Mouse (Mus musculus): ENCODE measurements around the gene Snapc1. TPM values are rescaled to one million over a fixed set of nuclear protein-coding genes. Genes with fewer than 3 reads are reported as not detected.

Gene Snapc1
- 10 to 100 TPM; 22.6 to 25.0 TPM for total RNA-seq (2021)
- long read RNA-seq, experiment 1, full-length matches to known transcripts = 13 of 15 reads
- long read RNA-seq, experiment 1, partial matches to known transcripts = 0 of 15 reads
- long read RNA-seq, experiment 1, other reads (novel, unspliced or antisense) = 2 of 15 reads
- long read RNA-seq, experiment 2, full-length matches to known transcripts = 26 of 40 reads
- long read RNA-seq, experiment 2, partial matches to known transcripts = 3 of 40 reads
- long read RNA-seq, experiment 2, other reads (novel, unspliced or antisense) = 11 of 40 reads

DNA sequence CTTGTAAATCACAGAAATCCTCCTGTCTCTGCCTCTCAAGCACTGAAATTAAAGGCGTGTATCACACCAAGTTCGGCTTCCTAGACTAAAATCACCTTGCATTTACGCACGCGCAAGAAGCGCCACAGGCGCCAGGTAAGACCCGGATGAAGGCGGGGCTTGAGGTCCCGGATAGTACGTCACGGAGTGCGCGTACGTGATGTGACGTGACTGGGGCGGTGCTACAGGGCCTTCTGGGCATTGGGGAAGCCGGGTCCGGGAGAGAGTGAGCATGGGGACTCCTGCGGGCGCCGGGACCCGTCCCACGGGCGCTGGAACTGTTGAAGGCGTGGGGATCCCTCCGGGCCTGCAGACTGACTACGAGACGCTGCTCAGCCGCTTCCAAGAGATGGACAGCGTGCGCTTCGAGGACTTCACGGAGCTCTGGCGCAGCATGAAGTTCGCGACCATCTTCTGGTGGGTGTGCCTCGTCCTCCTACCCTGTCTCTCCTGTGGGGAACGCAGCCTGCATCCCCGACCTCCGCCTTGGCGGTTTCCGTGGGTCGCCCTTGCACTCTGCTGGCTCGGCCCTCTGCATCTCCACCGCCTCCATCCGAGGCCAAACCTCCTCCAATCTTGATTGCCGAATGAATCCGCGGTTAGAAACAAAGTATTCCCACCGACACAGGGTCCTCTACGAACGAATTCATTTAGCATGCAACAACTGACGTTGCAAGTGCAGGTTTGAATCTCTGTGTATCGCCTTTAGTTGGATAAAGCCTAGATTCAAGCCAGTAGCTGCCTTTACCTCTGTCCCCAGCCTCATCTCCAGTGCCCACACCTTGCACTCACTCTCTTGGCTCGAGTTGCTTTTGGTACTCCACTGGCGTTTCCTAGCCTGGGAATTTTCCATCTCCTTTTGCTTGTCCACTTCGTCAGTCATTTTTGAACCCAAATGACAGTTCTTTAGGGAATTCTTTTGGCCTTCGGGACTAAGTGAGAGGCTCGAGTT, at the start of gene Snapc1:
Gene Snapc1, plus strand, starts transcription at position 191 of the 991 bp plus-strand sequence.
- DNase-seq (ENCODE audit: low spot score in 2 of 2) = peak; percentile 97

- DNase-seq (ENCODE audit: low spot score in 2 of 2) = no peak
Measured at GRCm38 (mm10) chr12:73918479-73918878, 45.8 kb upstream of the Snapc1 start.

GRCm38 (mm10) chr12:73930266-73930665, 34.0 kb upstream of the Snapc1 start:
- DNase-seq (ENCODE audit: low spot score in 2 of 2) = no peak

DNA sequence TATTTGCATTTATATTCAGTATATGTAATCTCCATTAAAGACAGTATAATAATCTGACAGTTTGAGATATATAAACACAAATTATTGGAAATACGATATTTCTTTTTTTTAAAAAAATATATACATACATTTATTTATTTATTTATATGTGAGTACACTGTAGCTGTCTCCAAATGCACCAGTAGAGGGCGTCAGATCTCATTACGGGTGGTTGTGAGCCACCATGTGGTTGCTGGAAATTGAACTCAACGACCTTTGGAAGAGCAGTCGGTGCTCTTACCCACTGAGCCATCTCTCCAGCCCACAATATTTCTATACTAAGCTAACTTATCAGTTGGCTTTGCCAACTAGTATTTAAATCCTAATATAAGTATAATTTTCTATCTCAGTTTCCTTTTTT, 33.0 kb upstream of the Snapc1 start:
- DNase-seq (ENCODE audit: low spot score in 2 of 2) = no peak

GRCm38 (mm10) chr12:73934528-73934927, 29.8 kb upstream of the Snapc1 start:
- DNase-seq (ENCODE audit: low spot score in 2 of 2) = no peak

- no peak for DNase-seq (ENCODE audit: low spot score in 2 of 2)
Measured at GRCm38 (mm10) chr12:73937353-73937752, 26.9 kb upstream of the Snapc1 start, which contains the start of gene Gm49321. Gene Gm49321, plus strand, starts transcription at chr12:73937653.

- no peak for DNase-seq (ENCODE audit: low spot score in 2 of 2)
Measured at GRCm38 (mm10) chr12:73939542-73939941, 24.7 kb upstream of the Snapc1 start.

GRCm38 (mm10) chr12:73948415-73948814, 15.9 kb upstream of the Snapc1 start:
- no peak for DNase-seq (ENCODE audit: low spot score in 2 of 2)

- DNase-seq (ENCODE audit: low spot score in 2 of 2) = peak; percentile 34 to 42
Measured at GRCm38 (mm10) chr12:73949318-73950058, 14.8 kb upstream of the Snapc1 start.

- no peak for DNase-seq (ENCODE audit: low spot score in 2 of 2)
Measured at GRCm38 (mm10) chr12:73952879-73953278, 11.4 kb upstream of the Snapc1 start.

GRCm38 (mm10) chr12:73953420-73954186, 10.7 kb upstream of the Snapc1 start:
- DNase-seq (ENCODE audit: low spot score in 2 of 2) = no peak

- DNase-seq (ENCODE audit: low spot score in 2 of 2) = no peak
Measured at GRCm38 (mm10) chr12:73954785-73955184, 9.5 kb upstream of the Snapc1 start.

- no peak for DNase-seq (ENCODE audit: low spot score in 2 of 2)
Measured at GRCm38 (mm10) chr12:73957676-73958075, 6.6 kb upstream of the Snapc1 start.

- no peak for DNase-seq (ENCODE audit: low spot score in 2 of 2)
Measured at GRCm38 (mm10) chr12:73958830-73959229, 5.5 kb upstream of the Snapc1 start.

DNA sequence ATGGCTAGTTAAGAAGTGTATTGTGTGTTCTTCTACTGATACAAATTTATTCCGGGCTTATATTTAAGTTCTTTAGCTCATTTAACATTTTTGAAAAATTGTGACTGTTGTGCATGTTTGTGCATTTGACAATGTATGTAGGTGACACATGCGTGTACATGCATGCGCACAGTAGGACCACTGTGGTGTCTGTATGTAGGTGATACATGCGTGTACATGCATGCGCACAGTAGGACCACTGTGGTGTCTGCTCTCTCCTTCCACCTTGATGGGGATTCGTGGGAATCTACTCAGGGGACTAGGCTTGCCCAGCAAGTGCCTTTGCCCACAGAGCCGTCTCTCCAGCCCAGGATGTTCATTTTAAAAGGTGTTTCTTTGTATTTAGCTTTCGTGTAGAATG, 4.9 kb downstream of the Snapc1 start:
- no peak for DNase-seq (ENCODE audit: low spot score in 2 of 2)

DNA sequence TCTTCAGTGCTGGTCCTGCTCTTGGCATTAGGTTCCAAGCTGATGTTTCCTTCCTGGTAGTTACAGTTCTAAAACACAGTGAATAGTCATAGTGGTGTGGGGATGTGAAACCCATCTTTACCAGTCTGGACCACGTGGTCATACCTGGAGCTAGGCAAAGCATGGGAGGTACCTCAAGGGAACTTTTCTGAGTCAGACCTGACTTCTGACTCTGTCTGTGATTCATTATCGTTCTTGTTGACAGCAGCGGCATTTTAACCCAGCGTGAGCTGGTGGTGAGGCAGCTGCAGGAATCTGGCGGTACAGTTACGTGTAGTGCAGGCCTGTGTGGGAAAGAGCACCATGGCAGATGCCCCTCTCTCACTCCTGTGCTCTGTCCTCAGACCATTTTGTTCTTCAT, 10.3 kb downstream of the Snapc1 start:
- no peak for DNase-seq (ENCODE audit: low spot score in 2 of 2)

DNA sequence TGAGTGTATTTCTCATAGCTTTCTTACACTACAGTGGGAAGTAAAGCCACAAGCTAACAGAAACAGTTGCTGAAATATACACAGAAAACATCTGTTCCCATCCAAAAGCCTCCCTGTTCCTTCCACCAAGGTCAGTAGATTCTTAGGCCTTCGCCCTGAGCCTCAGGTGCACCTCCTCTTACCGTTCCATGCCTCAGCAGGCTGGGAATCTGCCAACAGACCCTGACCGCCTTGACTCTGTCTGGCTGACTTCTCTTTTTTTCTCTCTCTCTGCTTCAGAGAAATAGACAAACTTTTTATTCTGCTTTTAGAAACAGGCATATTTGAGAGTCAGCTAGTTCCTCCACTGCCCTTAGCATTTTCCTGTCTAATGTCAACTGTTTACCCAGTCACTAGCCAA, 13.9 kb downstream of the Snapc1 start:
- no peak for DNase-seq (ENCODE audit: low spot score in 2 of 2)

DNA sequence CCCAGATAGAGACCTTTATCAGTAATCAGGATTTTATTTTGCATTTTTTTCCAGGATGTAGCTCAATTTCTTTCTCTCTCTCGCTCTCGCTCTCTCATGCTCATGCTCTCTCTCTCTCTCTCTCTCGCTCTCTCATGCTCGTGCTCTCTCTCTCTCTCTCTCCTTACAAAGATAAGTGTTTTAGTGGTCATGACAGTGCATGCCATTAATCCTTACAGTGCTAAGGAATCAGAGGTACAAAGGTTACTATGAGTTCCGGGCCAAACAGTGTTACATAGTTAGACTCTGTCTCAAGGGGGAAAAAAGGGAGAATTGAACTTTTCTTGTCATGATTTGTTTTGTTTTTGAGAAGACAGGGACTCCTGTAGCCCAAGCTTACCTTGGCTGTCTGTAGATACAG, 15.4 kb downstream of the Snapc1 start:
- DNase-seq (ENCODE audit: low spot score in 2 of 2) = no peak

- peak in 1 of 2 experiments; percentile 30 for DNase-seq (ENCODE audit: low spot score in 2 of 2)
Measured at GRCm38 (mm10) chr12:73982533-73982932, 18.3 kb downstream of the Snapc1 start.

GRCm38 (mm10) chr12:73986299-73986698, 22.0 kb downstream of the Snapc1 start:
- no peak for DNase-seq (ENCODE audit: low spot score in 2 of 2)

Measured in adrenal gland, adult 18-20 months (tissue).